Mouse (Mus musculus): ENCODE results near the gene Sp7. TPM values are rescaled to one million over a fixed set of nuclear protein-coding genes. Genes with fewer than 3 reads are reported as not detected.
A peak's percentile ranks its signal among the peaks of the same experiment; 100 is the strongest.

Sp7 gene
- under 1 TPM; 0.17 to 0.48 (median 0.33) TPM for total RNA-seq (2022)

- no peak for DNase-seq
Observed at GRCm38 (mm10) chr15:102366733-102367344, at the start of gene Sp7. Gene Sp7, minus strand, starts transcription at chr15:102367182.

GRCm38 (mm10) chr15:102413687-102414086 is 46.7 kb upstream of the Sp7 start:
- DNase-seq, result no peak

- DNase-seq, result no peak
Observed at GRCm38 (mm10) chr15:102411077-102411476, 44.1 kb upstream of the Sp7 start.

GRCm38 (mm10) chr15:102409286-102409685 is 42.3 kb upstream of the Sp7 start:
- no peak for DNase-seq

GRCm38 (mm10) chr15:102408558-102409130 is 41.7 kb upstream of the Sp7 start:
- no peak for DNase-seq

GRCm38 (mm10) chr15:102407681-102408557 is 40.9 kb upstream of the Sp7 start:
- DNase-seq, result no peak

- DNase-seq, result no peak
Observed at GRCm38 (mm10) chr15:102406912-102407580, 40.1 kb upstream of the Sp7 start.

GRCm38 (mm10) chr15:102406196-102406911 is 39.4 kb upstream of the Sp7 start:
- peak; percentile 80 for DNase-seq

- DNase-seq, result peak; percentile 100
Observed at GRCm38 (mm10) chr15:102405489-102406195, 38.7 kb upstream of the Sp7 start, which contains the start of gene Sp1. Gene Sp1, plus strand, starts transcription at chr15:102406143.

- no peak for DNase-seq
Observed at GRCm38 (mm10) chr15:102404608-102405488, 37.9 kb upstream of the Sp7 start.

- no peak for DNase-seq
Observed at GRCm38 (mm10) chr15:102402210-102402609, 35.2 kb upstream of the Sp7 start.

GRCm38 (mm10) chr15:102401278-102401677 is 34.3 kb upstream of the Sp7 start:
- DNase-seq, result no peak

- no peak for DNase-seq
Observed at GRCm38 (mm10) chr15:102400476-102401045, 33.6 kb upstream of the Sp7 start.

GRCm38 (mm10) chr15:102399229-102400221 is 32.5 kb upstream of the Sp7 start:
- DNase-seq, result peak; percentile 94

- peak; percentile 22 for DNase-seq
Observed at GRCm38 (mm10) chr15:102398629-102399028, 31.6 kb upstream of the Sp7 start.

GRCm38 (mm10) chr15:102395061-102395460 is 28.1 kb upstream of the Sp7 start:
- DNase-seq, result no peak

GRCm38 (mm10) chr15:102393584-102394014 is 26.6 kb upstream of the Sp7 start:
- no peak for DNase-seq

- DNase-seq, result no peak
Observed at GRCm38 (mm10) chr15:102392520-102392919, 25.5 kb upstream of the Sp7 start.

- DNase-seq, result no peak
Observed at GRCm38 (mm10) chr15:102388942-102389341, 22.0 kb upstream of the Sp7 start.
